In the genomic region with DNA sequence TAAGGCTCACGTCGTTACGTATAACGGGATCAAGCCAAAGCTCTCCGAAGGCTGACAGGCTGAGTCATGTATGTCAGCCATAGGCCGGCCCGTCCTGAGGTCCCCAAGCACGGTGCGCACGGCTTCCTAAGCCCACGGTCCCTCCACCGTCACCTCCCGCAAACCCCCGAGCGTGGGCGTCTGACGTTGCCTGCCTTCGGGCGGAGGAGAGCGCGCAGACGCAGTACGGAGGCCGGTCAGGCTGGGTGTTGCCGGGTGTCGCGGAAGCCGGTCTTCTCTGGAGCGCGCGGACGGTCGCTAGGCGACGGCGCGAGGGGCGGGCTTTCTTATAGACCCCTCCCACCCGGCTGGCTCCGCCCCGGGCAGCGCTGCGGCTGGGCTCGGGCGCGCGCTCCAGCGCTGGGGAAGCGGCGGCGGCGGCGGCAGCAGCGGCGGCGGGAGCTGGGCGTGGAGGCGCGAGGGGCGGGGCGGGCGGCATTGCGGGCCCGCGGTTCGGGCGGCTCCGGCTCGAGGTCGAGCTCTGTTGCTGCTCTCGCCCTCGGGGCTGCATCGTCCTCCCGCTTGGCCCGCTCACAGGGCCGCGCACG, we compare ENCODE assay signal across 8 mouse cellular contexts. TPM values are rescaled to one million over a fixed set of nuclear protein-coding genes. Genes with fewer than 3 reads are reported as not detected.
DNase-seq lines count a peak whose midpoint lies in the region; ATAC-seq and TF ChIP-seq lines count a peak whose summit lies in the region.

Rap2a (plus strand) TSS at position 463 of the 587 bp plus-strand sequence.

- no peak for TF ChIP-seq CTCF in kidney, postnatal 0 days (IDR thresholded peaks at IDR 0.05; ENCODE audit: low read depth)

- under 1% methylated on average over 54 of the region's 78 CpGs for WGBS in heart, embryonic 12.5 days
- under 1% methylated on average over 60 of the region's 78 CpGs for WGBS in kidney, postnatal 0 days
- under 1% methylated on average over 61 of the region's 78 CpGs for WGBS in liver, embryonic 11.5 days
- under 1% methylated on average over 70 of the region's 78 CpGs for WGBS in stomach, embryonic 15.5 days

- H3K4me3 ChIP-seq in heart, embryonic 12.5 days: peak within 1 kb of the TSS; percentile 76
- H3K4me3 ChIP-seq in kidney, postnatal 0 days (replicated peaks; ENCODE audit: low read depth, low read length): peak within 1 kb of the TSS; percentile 75
- peak within 1 kb of the TSS; percentile 65 for H3K4me3 ChIP-seq in liver, embryonic 11.5 days (ENCODE audit: low read depth, low read length)
- H3K4me3 ChIP-seq in stomach, embryonic 15.5 days (replicated peaks): peak within 1 kb of the TSS; percentile 87

- ATAC-seq in erythroid progenitor cell, adult 5-6 weeks (replicated peaks; ENCODE audit: low FRiP score, poor library complexity, severe bottlenecking): peak; percentile 77
- ATAC-seq in heart, embryonic 12.5 days (ENCODE audit: insufficient number of reproducible peaks, low FRiP score): peak; percentile 92
- ATAC-seq in kidney, postnatal 0 days (replicated peaks; ENCODE audit: low FRiP score, low read depth): peak; percentile 92
- peak; percentile 84 for ATAC-seq in liver, embryonic 11.5 days (replicated peaks; ENCODE audit: low FRiP score)
- ATAC-seq in stomach, embryonic 15.5 days (ENCODE audit: insufficient read depth, low FRiP score, low read depth): peak; percentile 88

- no peaks in the 10 kb centered on the region for H3K9me3 ChIP-seq in heart, embryonic 12.5 days (replicated peaks)
- H3K9me3 ChIP-seq in kidney, postnatal 0 days (replicated peaks; ENCODE audit: low read length): no peaks in the 10 kb centered on the region
- H3K9me3 ChIP-seq in liver, embryonic 11.5 days (ENCODE audit: control insufficient read depth, low read length): no peaks in the 10 kb centered on the region
- no peaks in the 10 kb centered on the region for H3K9me3 ChIP-seq in stomach, embryonic 15.5 days

- H3K9ac ChIP-seq in heart, embryonic 12.5 days: peak within 1 kb of the TSS; percentile 87
- peak within 1 kb of the TSS; percentile 83 for H3K9ac ChIP-seq in kidney, postnatal 0 days (ENCODE audit: low read depth, low read length)
- H3K9ac ChIP-seq in liver, embryonic 11.5 days (ENCODE audit: low read depth, low read length): peak within 1 kb of the TSS; percentile 82
- H3K9ac ChIP-seq in stomach, embryonic 15.5 days: peak within 1 kb of the TSS; percentile 93

- peaks cover 12% of the 10 kb centered on the region for H3K36me3 ChIP-seq in heart, embryonic 12.5 days
- H3K36me3 ChIP-seq in kidney, postnatal 0 days (ENCODE audit: insufficient read depth, low read length): no peaks in the 10 kb centered on the region
- H3K36me3 ChIP-seq in liver, embryonic 11.5 days (ENCODE audit: control insufficient read depth, insufficient read depth, low read length): no peaks in the 10 kb centered on the region
- H3K36me3 ChIP-seq in stomach, embryonic 15.5 days: no peaks in the 10 kb centered on the region

- peak within 1 kb of the TSS; percentile 84 for H3K4me2 ChIP-seq in heart, embryonic 12.5 days
- H3K4me2 ChIP-seq in kidney, postnatal 0 days (ENCODE audit: low read length): peak within 1 kb of the TSS; percentile 93
- H3K4me2 ChIP-seq in liver, embryonic 11.5 days: peak within 1 kb of the TSS; percentile 97
- peak within 1 kb of the TSS; percentile 82 for H3K4me2 ChIP-seq in stomach, embryonic 15.5 days

- no peaks in the 10 kb centered on the region for H3K27me3 ChIP-seq in heart, embryonic 12.5 days (replicated peaks)
- H3K27me3 ChIP-seq in kidney, postnatal 0 days (ENCODE audit: insufficient read depth, low read length): no peaks in the 10 kb centered on the region
- no peaks in the 10 kb centered on the region for H3K27me3 ChIP-seq in liver, embryonic 11.5 days (replicated peaks; ENCODE audit: control insufficient read depth, insufficient read depth, low read length)
- no peaks in the 10 kb centered on the region for H3K27me3 ChIP-seq in stomach, embryonic 15.5 days (replicated peaks)

- peak; percentile 99 for DNase-seq in CD4-positive helper T cell, adult 2 months (ENCODE audit: low read depth, low spot score)
- peak; percentile 95 for DNase-seq in brain, embryonic 18.5 days (ENCODE audit: low read depth, low spot score)
- peak; percentile 98 for DNase-seq in kidney, postnatal 0 days (ENCODE audit: low spot score)
- peak; percentile 95 for DNase-seq in liver, embryonic 11.5 days (ENCODE audit: low spot score)
- peak; percentile 94 to 96 for DNase-seq in natural killer cell, adult 2 months (ENCODE audit: low spot score in 2 of 2)

- peak within 1 kb of the TSS; percentile 94 for H3K27ac ChIP-seq in heart, embryonic 12.5 days (ENCODE audit: poor library complexity, severe bottlenecking)
- H3K27ac ChIP-seq in kidney, postnatal 0 days: peak within 1 kb of the TSS; percentile 98
- H3K27ac ChIP-seq in liver, embryonic 11.5 days (ENCODE audit: low read depth, low read length): peak within 1 kb of the TSS; percentile 92
- H3K27ac ChIP-seq in stomach, embryonic 15.5 days: peak within 1 kb of the TSS; percentile 96

- H3K4me1 ChIP-seq in heart, embryonic 12.5 days (replicated peaks): peaks cover 10% of the 10 kb centered on the region; the same call in 1 of the 2 replicates
- H3K4me1 ChIP-seq in kidney, postnatal 0 days (replicated peaks; ENCODE audit: insufficient read depth, low read length): no peaks in the 10 kb centered on the region
- H3K4me1 ChIP-seq in liver, embryonic 11.5 days (replicated peaks; ENCODE audit: control insufficient read depth, insufficient read depth, low read length): no peaks in the 10 kb centered on the region; the same call in 1 of the 2 replicates
- no peaks in the 10 kb centered on the region for H3K4me1 ChIP-seq in stomach, embryonic 15.5 days

RNA-seq across cellular contexts. Expression of gene Rap2a, which starts in this region (rescaled TPM):
- 2.1 and 3.2 TPM in 2 replicates for total RNA-seq in erythroid progenitor cell, adult 5-6 weeks (2015; ENCODE audit: low replicate concordance)
- total RNA-seq in erythroid progenitor cell, adult 5-6 weeks (2017; ENCODE audit: low replicate concordance): 1.1 and 1.7 TPM in 2 replicates
- polyA plus RNA-seq in heart, embryonic 12.5 days (2016; fragmentation: Nextera tagmentation; extraction: Ambion mirVana): 16.1 and 16.4 TPM in 2 replicates
- 15.4 and 16.5 TPM in 2 replicates for polyA plus RNA-seq in kidney, postnatal 0 days (2015; fragmentation: Nextera tagmentation; extraction: Ambion mirVana)
- 6.8 and 7.8 TPM in 2 replicates for polyA plus RNA-seq in liver, embryonic 11.5 days (2014; fragmentation: Nextera tagmentation; extraction: Ambion mirVana)
- 21.0 and 22.3 TPM in 2 replicates for polyA plus RNA-seq in stomach, embryonic 15.5 days (2015; fragmentation: Nextera tagmentation; extraction: Ambion mirVana)

Comparison
In these comparisons a context has a peak if more than half of its experiments do, and no peak if none do; other contexts are left out.
1. Peak in every context shown above with its lines: DNase-seq, ATAC-seq, H3K4me3 ChIP-seq and H3K27ac ChIP-seq.